Mouse (Mus musculus): ENCODE measurements around the gene Cdc27. TPM values are rescaled to one million over a fixed set of nuclear protein-coding genes. Genes with fewer than 3 reads are reported as not detected.
"Not testable (repeated sequence)": the region's sequence is repeated elsewhere in the genome, so short reads cannot be mapped to it uniquely, and the experiment has no call there.

Cdc27 gene
- polyA plus RNA-seq, 1 experiment from 2014 or later = 43.9 TPM

GRCm38 (mm10) chr11:104558651-104559403 is 8.4 kb upstream of the Cdc27 start:
- no peak for DNase-seq (ENCODE audit: low read depth, low spot score)
- ChIA-PET POLR2A (interaction anchor here (0.7 kb wide), 1 partner anchor 107 kb away, joined by 4 read pairs; no protein-coding TSS in a partner anchor), CTCF (interaction anchor here (1.1 to 2.3 kb wide), 3 partner anchors 14 to 32 kb away, joined by 3 to 7 read pairs (median 3); no protein-coding TSS in a partner anchor)
- H3K27me3 ChIP-seq = no peaks in the 10 kb centered on the region
- ATAC-seq = no peak
- in situ Hi-C loops (cut with MboI; ENCODE audit: low pct_unique_long_range_greater_than_20kb) = no loop called here
- TF ChIP-seq CTCF (IDR thresholded peaks at IDR 0.05) = no peak

- in situ Hi-C loops (cut with MboI; ENCODE audit: low pct_unique_long_range_greater_than_20kb) = no loop called here
- ATAC-seq = no peak
- H3K27me3 ChIP-seq = no peaks in the 10 kb centered on the region
- TF ChIP-seq CTCF (IDR thresholded peaks at IDR 0.05) = no peak
- ChIA-PET CTCF (interaction anchor here (1.0 kb wide), 1 partner anchor 24 kb away, joined by 3 read pairs; no protein-coding TSS in a partner anchor), POLR2A (no interaction called here)
- DNase-seq (ENCODE audit: low read depth, low spot score) = no peak
These were observed 7.6 kb upstream of the Cdc27 start for GRCm38 (mm10) chr11:104558065-104558464.

- ChIA-PET POLR2A (no interaction called here), CTCF (interaction anchor here (0.7 to 1.3 kb wide), 2 partner anchors 11 to 41 kb away, joined by 3 to 4 read pairs; no protein-coding TSS in a partner anchor)
- TF ChIP-seq CTCF (IDR thresholded peaks at IDR 0.05) = no peak
- DNase-seq (ENCODE audit: low read depth, low spot score) = peak; percentile 49
- ATAC-seq = peak; percentile 63
- no peaks in the 10 kb centered on the region for H3K27me3 ChIP-seq
- in situ Hi-C loops (cut with MboI; ENCODE audit: low pct_unique_long_range_greater_than_20kb) = no loop called here
These were observed 698 bp downstream of the Cdc27 start for GRCm38 (mm10) chr11:104549438-104550405.

- in situ Hi-C loops (cut with MboI; ENCODE audit: low pct_unique_long_range_greater_than_20kb) = no loop called here
- H3K27me3 ChIP-seq = no peaks in the 10 kb centered on the region
- ATAC-seq (no peak), DNase-seq (ENCODE audit: low read depth, low spot score) (no peak)
- TF ChIP-seq CTCF (IDR thresholded peaks at IDR 0.05) = no peak
- POLR2A ChIA-PET = no interaction called here
- CTCF ChIA-PET = interaction anchor here (0.9 kb wide), 1 partner anchor 43 kb away, joined by 3 read pairs; no protein-coding TSS in a partner anchor
These were observed 2.9 kb downstream of the Cdc27 start for GRCm38 (mm10) chr11:104547502-104547901.

GRCm38 (mm10) chr11:104544507-104544906 is 5.9 kb downstream of the Cdc27 start:
- POLR2A ChIA-PET = no interaction called here
- DNase-seq (ENCODE audit: low read depth, low spot score) = no peak
- ATAC-seq = no peak
- no peaks in the 10 kb centered on the region for H3K27me3 ChIP-seq
- CTCF ChIA-PET = interaction anchor here (1.6 to 2.0 kb wide), 2 partner anchors 11 to 13 kb away, joined by 3 to 4 read pairs; no protein-coding TSS in a partner anchor
- in situ Hi-C loops (cut with MboI; ENCODE audit: low pct_unique_long_range_greater_than_20kb) = no loop called here
- TF ChIP-seq CTCF (IDR thresholded peaks at IDR 0.05) = no peak

- H3K27me3 ChIP-seq; ATAC-seq; DNase-seq (ENCODE audit: low read depth, low spot score); in situ Hi-C loops (cut with MboI; ENCODE audit: low pct_unique_long_range_greater_than_20kb): not testable (repeated sequence)
- POLR2A ChIA-PET = interaction anchor here (0.7 kb wide), 1 partner anchor 124 kb away, joined by 6 read pairs; no protein-coding TSS in a partner anchor
- CTCF ChIA-PET = interaction anchor here (1.0 to 1.7 kb wide), 2 partner anchors 10 to 87 kb away, joined by 3 read pairs; no protein-coding TSS in a partner anchor
These were observed 7.1 kb downstream of the Cdc27 start for GRCm38 (mm10) chr11:104543337-104543736.

GRCm38 (mm10) chr11:104539811-104540210 is 10.6 kb downstream of the Cdc27 start:
- no peaks in the 10 kb centered on the region for H3K27me3 ChIP-seq
- ChIA-PET POLR2A (no interaction called here), CTCF (no interaction called here)
- DNase-seq (ENCODE audit: low read depth, low spot score) = no peak
- no peak for TF ChIP-seq CTCF (IDR thresholded peaks at IDR 0.05)
- in situ Hi-C loops (cut with MboI; ENCODE audit: low pct_unique_long_range_greater_than_20kb) = no loop called here
- no peak for ATAC-seq

- no peaks in the 10 kb centered on the region for H3K27me3 ChIP-seq
- DNase-seq (ENCODE audit: low read depth, low spot score) (no peak), ATAC-seq (no peak)
- TF ChIP-seq CTCF (IDR thresholded peaks at IDR 0.05) = no peak
- ChIA-PET POLR2A (no interaction called here), CTCF (no interaction called here)
- in situ Hi-C loops (cut with MboI; ENCODE audit: low pct_unique_long_range_greater_than_20kb) = no loop called here
These were observed 12.4 kb downstream of the Cdc27 start for GRCm38 (mm10) chr11:104537945-104538555.

GRCm38 (mm10) chr11:104536843-104537242 is 13.6 kb downstream of the Cdc27 start:
- no peaks in the 10 kb centered on the region for H3K27me3 ChIP-seq
- ChIA-PET CTCF (no interaction called here), POLR2A (no interaction called here)
- in situ Hi-C loops (cut with MboI; ENCODE audit: low pct_unique_long_range_greater_than_20kb) = no loop called here
- DNase-seq (ENCODE audit: low read depth, low spot score) (no peak), ATAC-seq (no peak)
- no peak for TF ChIP-seq CTCF (IDR thresholded peaks at IDR 0.05)

GRCm38 (mm10) chr11:104525935-104526334 is 24.5 kb downstream of the Cdc27 start:
- ChIA-PET POLR2A (no interaction called here), CTCF (no interaction called here)
- DNase-seq (ENCODE audit: low read depth, low spot score) (no peak), ATAC-seq (no peak)
- TF ChIP-seq CTCF (IDR thresholded peaks at IDR 0.05) = no peak
- in situ Hi-C loops (cut with MboI; ENCODE audit: low pct_unique_long_range_greater_than_20kb) = no loop called here
- H3K27me3 ChIP-seq = no peaks in the 10 kb centered on the region
